Mouse (Mus musculus) c-Kit-positive CD71-positive TER-119-positive erythroid progenitor cells, embryonic 14.5 days (primary cell): ENCODE data around the gene Aass.

Source experiments
- DNase-seq: peaks from one replicate; pipeline ENCODE4 v3.0.0-alpha.2; 2013; ENCODE audit warnings: low spot score

The Aass gene

GRCm38 (mm10) chr6:23048836-23049235 lies 84.0 kb downstream of the Aass start:
- DNase-seq: no peak

GRCm38 (mm10) chr6:23028251-23028650 lies 104.5 kb downstream of the Aass start:
- DNase-seq: no peak
